Mouse (Mus musculus) embryo, embryonic 9.5 days (tissue): Measurements from ENCODE around the gene Zfp768.

Source experiments
- DNase-seq: peaks from one replicate; pipeline ENCODE4 v3.0.0-alpha.2; 2017; ENCODE audit errors: extremely low spot score

The Zfp768 gene

GRCm38 (mm10) chr7:127297586-127298193, 47.7 kb downstream of the Zfp768 start:
- DNase-seq = no peak

- DNase-seq = no peak
Measured at GRCm38 (mm10) chr7:127296786-127297555, 48.4 kb downstream of the Zfp768 start.

- DNase-seq = no peak
Measured at GRCm38 (mm10) chr7:127296098-127296497, 49.3 kb downstream of the Zfp768 start, which contains the start of gene Itgal. Gene Itgal (plus strand): TSS chr7:127296260.
